Mouse (Mus musculus) bone marrow, adult 2 months (tissue): Measurements from ENCODE around the gene Gm21983. TPM values are rescaled to one million over a fixed set of nuclear protein-coding genes. Genes with fewer than 3 reads are reported as not detected.

ENCODE experiments used
- H3K27ac ChIP-seq: fragments of 200-500 bp; 2 replicates; pipeline ENCODE4 v1.5.1; 2012; ENCODE audit warnings: low read depth, mild to moderate bottlenecking, control low read depth, inconsistent platforms, low read length; ENCODE audit not compliant: control insufficient read depth, poor library complexity, insufficient read depth
- H3K4me1 ChIP-seq: fragments of 200-500 bp; 2 replicates; pipeline ENCODE4 v1.6.1; 2011; ENCODE audit warnings: low read length; ENCODE audit not compliant: control insufficient read depth, insufficient read depth
- H3K4me3 ChIP-seq: fragments of 200-500 bp; replicated peaks from 2 replicates; pipeline ENCODE3; 2011; ENCODE audit warnings: mild to moderate bottlenecking, low read depth, low read length, control low read depth; ENCODE audit not compliant: control insufficient read depth
- CTCF ChIP-seq: fragments of 200-500 bp; IDR thresholded peaks from 2 replicates; pipeline ENCODE4 v1.5.1; 2011; ENCODE audit warnings: low read length, control low read depth; ENCODE audit not compliant: control insufficient read depth, insufficient read depth
- POLR2A ChIP-seq: fragments of 200-500 bp; IDR thresholded peaks from 2 replicates; pipeline ENCODE4 v1.6.1; 2011; ENCODE audit warnings: low read depth, mild to moderate bottlenecking, control low read depth, low read length, borderline replicate concordance; ENCODE audit not compliant: control insufficient read depth
- WGBS: fragments of 180-500 bp; shearing (Covaris S2); methylation state at CpG from one replicate; pipeline ENCODE4 v1.1.7; 2018; 5-methylcytosine and 5-hydroxymethylcytosine counted together
- polyA plus RNA-seq: library from polyadenylated mRNA; stranded (reverse); fragments of >200 nt; gene quantifications from 2 replicates; pipeline ENCODE4 v1.2.4, GENCODE M21; 2011; ENCODE audit warnings: low replicate concordance; ENCODE audit not compliant: missing spikeins, insufficient read depth, insufficient read length

The Gm21983 gene
- polyA plus RNA-seq, 1 experiment: not detected

DNA sequence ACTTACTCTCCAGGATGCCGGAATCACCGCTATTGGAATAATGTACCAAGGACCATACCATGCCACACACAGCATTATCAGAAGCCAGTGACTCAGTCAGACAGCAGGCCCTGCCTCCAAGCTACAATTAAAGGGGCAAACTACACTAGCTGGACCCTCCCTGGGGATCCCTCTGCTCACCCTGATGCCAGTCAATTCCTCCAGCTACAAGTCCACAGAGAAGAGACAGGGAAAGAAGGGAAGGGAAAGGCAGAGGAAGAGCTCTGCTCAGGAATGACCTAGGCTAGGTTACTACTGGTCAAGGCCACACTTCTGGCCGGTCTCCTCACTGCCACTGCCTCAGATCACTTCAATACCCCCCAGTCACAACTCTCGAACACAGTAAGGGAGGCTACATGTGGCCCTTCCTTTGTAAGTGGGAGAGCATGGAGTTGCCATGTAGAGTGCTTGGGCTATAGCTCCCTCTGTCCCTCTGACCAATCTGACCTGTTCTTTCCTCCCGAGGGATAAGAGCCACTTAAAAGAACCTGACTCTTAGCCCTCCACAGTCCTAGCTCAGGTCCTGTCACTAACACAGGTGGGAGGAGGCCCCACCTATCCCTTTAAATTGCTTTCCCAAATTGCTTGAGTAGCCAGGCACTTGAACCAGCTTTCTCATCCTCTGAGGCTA is 18.0 kb downstream of the Gm21983 start:
- Histone ChIP-seq H3K4me1 (peaks cover 4% of the 10 kb centered on the region), H3K4me3 (no peak overlapping the region), H3K27ac (no peak overlapping the region)
- WGBS: 79% methylated on average over 5 of the region's 5 CpGs
- no peak for TF ChIP-seq POLR2A
- TF ChIP-seq CTCF: no peak

DNA sequence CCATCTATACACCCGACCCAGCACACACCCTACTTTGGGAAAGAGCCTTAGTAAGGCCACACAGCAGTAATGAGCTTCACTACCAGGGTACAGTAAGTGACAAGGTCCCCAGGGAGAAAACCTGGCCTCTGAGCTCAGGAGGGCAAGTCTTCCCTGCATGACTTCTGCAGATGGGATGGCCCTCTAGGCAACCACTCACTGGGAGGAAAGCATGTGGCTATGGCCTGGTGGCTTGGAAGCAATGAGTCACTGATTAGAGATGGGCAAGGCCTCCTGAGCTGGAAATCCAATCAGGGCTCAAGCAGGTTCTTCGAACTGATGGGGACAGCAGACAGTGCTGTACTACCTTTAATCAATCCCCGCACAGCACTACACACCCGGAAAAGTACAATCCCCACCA is 19.1 kb downstream of the Gm21983 start:
- TF ChIP-seq POLR2A (no peak), CTCF (no peak)
- Histone ChIP-seq H3K4me1 (no peaks in the 10 kb centered on the region; the same call in 1 of the 2 replicates), H3K4me3 (no peak overlapping the region), H3K27ac (no peak overlapping the region)
- WGBS: 76% methylated on average over 4 of the region's 4 CpGs

DNA sequence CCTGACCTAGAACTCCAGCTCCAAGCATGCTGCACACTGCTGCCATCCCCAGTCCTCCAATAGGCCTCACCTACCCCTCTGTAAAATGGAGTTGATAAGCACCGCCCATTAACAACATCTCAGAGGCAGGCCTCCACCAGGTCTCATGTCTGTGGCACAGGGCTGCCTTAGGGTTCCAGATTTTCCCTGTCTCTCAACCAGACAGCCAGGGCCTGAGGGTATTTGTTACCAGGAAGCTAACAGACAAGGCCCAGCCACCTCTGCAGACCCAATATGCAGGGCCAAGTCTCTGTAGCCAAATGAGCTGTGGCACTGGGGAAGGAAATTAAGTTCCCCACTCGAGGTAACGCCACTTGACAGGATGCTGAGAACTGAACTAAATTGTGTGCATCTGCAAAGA is 20.0 kb downstream of the Gm21983 start:
- WGBS: 52% methylated on average over 3 of the region's 3 CpGs
- Histone ChIP-seq H3K27ac (no peak overlapping the region), H3K4me1 (no peaks in the 10 kb centered on the region; the same call in 1 of the 2 replicates), H3K4me3 (no peak overlapping the region)
- TF ChIP-seq CTCF (no peak), POLR2A (no peak)

DNA sequence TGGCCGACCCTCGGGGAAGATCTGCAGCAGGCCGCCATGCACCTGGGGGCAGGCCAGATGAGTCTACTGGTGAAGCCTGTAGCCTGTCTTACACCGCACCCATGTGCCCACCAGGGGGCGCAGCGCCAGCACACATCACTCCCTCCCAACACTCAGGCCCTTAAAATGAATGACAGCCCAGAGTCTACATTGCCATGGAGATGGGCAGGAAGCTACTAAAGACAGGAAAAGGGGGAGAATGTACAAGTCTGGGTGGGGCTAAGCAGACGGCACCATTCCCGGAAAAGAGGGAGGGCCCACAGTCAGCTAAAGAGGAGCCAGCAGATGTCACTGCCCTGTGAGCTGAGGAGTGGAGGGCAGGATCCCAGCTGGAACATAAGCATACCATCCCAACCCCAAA is 21.0 kb downstream of the Gm21983 start:
- no peak overlapping the region for H3K4me3 ChIP-seq
- H3K27ac ChIP-seq: no peak overlapping the region
- no peaks in the 10 kb centered on the region; the same call in 1 of the 2 replicates for H3K4me1 ChIP-seq
- peak; percentile 96 for TF ChIP-seq CTCF
- TF ChIP-seq POLR2A: peak; percentile 45; the same call in 1 of the 2 replicates
- 5% methylated on average over 8 of the region's 8 CpGs for WGBS

DNA sequence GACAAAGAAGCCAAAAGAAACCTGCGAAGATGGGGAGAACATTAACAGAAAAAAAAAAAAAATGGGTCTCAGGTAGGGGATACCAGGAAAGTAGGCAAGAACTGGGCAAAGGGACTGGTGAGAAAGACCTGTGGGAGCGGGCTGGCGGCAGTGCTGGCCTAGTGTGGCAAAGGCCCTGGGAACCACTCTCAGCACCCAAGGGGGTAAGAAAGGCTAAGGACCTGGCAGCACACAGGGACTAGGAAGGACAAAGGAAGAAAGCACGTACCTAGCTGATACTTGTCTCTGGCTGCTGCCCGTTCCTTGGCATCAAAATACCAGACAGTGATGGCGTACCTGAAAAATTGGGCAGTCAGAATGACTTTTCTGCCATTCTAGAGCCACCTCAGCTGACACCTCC is 21.6 kb downstream of the Gm21983 start:
- 88% methylated on average over 6 of the region's 6 CpGs for WGBS
- no peak overlapping the region for H3K4me3 ChIP-seq
- no peak overlapping the region for H3K27ac ChIP-seq
- TF ChIP-seq POLR2A: no peak
- TF ChIP-seq CTCF: no peak
- H3K4me1 ChIP-seq: no peaks in the 10 kb centered on the region; the same call in 1 of the 2 replicates

DNA sequence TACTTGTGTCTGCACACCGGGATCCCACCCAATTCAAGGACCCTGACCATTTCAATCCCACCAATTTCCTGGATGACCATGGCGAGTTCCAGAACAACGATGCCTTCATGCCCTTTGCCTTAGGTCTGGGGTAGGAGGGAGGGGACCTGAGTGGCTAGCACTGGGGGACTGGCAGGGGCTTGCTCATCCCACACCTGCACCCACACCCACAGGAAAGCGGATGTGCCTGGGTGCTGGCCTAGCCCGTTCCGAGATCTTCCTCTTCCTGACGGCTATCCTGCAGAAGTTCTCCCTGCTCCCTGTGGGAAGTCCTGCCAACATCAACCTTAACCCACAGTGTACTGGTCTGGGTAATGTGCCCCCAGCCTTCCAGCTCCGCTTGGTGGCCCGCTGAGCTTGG is 22.7 kb downstream of the Gm21983 start:
- Histone ChIP-seq H3K27ac (no peak overlapping the region), H3K4me1 (no peaks in the 10 kb centered on the region; the same call in 1 of the 2 replicates), H3K4me3 (no peak overlapping the region)
- WGBS: 90% methylated on average over 9 of the region's 9 CpGs
- TF ChIP-seq POLR2A: no peak
- TF ChIP-seq CTCF: no peak

DNA sequence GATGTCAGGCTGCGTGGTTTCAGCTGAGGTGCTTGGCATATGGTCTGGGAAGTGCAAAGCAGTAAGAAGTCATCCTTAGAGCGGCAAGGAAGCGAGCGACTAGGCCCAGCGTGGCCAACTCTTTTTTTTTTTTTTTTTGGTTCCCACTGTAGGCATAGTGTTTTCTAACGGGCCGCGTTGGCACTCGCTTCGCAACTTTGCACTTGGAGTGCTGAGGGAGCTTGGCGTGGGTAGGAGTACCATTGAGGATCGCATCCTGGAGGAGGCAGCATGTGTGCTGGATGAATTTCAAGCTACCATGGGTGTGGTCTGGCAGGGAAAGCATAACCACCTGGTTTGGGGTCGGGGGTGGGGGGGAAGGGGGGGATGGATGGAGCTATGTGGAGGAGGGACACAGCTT is 24.9 kb downstream of the Gm21983 start:
- Histone ChIP-seq H3K4me1 (no peaks in the 10 kb centered on the region; the same call in 1 of the 2 replicates), H3K27ac (no peak overlapping the region), H3K4me3 (no peak overlapping the region)
- 80% methylated on average over 13 of the region's 13 CpGs for WGBS
- TF ChIP-seq POLR2A (no peak), CTCF (no peak)

DNA sequence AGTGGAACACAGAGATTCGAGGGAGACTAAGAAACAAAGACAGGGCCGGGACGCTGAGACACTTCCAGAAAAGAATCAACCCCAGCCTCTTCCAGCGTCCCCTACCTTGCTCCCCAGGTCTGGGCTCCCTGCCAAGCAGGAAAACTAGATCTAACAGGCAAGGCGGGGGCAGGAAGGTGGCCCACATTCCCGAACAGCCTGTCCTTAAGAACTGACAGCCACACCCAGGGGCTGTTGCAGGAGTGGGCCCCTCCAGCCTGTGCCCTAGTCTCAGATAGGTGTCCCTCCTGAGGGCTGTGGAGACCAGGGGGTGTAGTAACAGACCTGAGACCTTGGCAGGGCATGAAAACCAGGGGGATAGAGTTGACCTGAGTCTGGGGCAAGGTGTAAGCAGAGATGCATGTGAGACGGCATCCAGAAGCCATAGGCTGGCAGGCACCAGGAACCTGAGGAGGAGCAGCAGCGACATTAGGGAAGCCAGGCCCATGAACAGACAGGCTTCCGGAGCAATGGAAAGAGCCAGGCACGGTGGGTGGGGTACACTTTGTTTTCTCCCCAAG is 27.6 kb downstream of the Gm21983 start, which contains the start of gene Cyp2t4:
Cyp2t4 (plus strand) TSS at position 510 of the 560 bp plus-strand sequence.
- WGBS: 58% methylated on average over 10 of the region's 10 CpGs

DNA sequence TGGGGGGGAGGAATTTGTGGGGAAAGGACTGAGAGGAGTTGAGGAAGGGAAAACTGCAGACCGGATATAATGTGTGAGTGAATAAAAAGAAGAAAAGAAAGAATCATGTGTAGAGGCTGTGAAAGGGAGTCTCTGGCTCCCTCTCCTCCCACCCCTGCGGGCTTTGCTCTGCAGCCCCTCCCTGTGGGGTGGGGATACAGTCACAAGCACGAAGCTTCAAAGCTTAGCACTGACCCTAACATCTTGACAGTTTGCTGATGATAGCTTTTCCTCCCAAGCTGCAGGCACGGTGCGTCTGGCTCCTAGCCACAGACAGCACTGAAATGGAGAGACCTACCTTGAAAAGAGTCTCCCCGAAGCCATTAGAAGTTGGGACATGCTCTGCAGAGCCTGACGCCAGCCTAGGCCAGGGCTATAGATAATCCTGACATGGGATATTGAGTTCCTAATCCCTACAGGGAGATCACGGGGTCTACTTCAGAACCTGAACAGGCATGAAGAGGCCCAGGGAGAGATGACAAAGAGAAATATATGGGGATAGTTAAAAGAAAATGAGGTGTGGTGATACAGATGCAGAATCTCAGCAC is 44.4 kb downstream of the Gm21983 start:
- Histone ChIP-seq H3K27ac (no peak overlapping the region), H3K4me1 (no peaks in the 10 kb centered on the region), H3K4me3 (no peak overlapping the region)
- TF ChIP-seq POLR2A (no peak), CTCF (no peak)
- WGBS: 49% methylated on average over 8 of the region's 8 CpGs

More for the DNA sequence above, 27.6 kb downstream of the Gm21983 start, which contains the start of gene Cyp2t4:
- no peak within 1 kb of the TSS for H3K4me3 ChIP-seq
- no peak within 1 kb of the TSS for H3K27ac ChIP-seq
- no peak for TF ChIP-seq CTCF
- TF ChIP-seq POLR2A: no peak
- H3K4me1 ChIP-seq: no peaks in the 10 kb centered on the region
